Mouse (Mus musculus): ENCODE data around the gene Defb19.

The Defb19 gene

DNA sequence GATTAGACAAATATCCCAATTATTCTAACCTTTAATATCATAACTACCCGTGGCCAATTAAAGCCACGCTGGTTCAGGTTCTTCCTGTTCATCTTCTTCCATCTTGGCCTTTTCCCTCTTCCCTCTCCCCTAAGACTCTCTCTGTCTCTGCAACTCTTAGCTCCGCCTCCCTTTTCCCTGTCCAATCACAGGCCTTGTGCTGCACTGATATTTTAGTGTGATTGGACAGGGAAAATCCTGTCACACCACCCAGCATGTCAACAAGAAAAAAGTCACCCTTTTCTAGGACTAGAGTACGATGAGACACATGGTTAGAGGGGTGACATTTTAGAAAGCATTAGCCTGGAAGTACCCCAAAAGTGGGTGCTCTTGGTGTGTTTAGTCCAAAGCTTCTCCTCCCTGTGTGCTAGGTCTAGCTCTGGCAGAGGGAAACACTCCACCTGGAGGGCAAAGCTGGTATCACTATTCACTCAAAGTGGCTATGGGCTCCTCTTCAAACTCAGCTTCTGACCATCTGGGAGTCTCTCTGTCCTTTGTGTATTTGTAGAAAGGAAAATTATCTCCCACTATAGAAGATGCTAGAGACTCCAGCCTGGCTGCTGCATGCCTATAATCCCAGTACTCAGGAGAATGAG is 6.9 kb upstream of the Defb19 start:
- peak; percentile 23 for DNase-seq (ENCODE audit: low read depth, low spot score)

GRCm38 (mm10) chr2:152580612-152581011 is 500 bp upstream of the Defb19 start:
- no peak for DNase-seq (ENCODE audit: low read depth, low spot score)

DNA sequence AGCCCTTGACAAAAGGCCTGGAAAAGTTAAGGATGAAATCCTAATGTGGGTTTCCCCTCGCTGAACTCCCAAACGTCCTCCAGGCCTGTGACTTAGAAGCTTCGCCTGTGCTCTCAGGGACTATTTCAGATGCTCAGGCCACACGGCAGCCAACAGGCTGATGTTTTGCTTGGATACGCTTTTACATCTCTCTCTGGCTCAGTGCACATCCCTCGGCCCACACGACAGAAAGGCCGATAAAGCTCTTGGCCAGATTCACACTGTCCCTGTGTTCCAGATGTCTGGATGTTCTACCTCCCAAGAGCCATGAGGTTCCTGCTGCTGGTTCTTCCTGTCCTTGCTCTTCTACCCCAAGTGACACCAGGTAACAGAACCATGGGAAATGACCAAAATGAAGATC is 6.6 kb downstream of the Defb19 start:
- DNase-seq (ENCODE audit: low read depth, low spot score): no peak

GRCm38 (mm10) chr2:152572114-152572794 is 7.9 kb downstream of the Defb19 start, which contains the start of gene Defb21:
Gene Defb21 (plus strand): TSS chr2:152572744.
- DNase-seq (ENCODE audit: low read depth, low spot score): peak; percentile 13

DNA sequence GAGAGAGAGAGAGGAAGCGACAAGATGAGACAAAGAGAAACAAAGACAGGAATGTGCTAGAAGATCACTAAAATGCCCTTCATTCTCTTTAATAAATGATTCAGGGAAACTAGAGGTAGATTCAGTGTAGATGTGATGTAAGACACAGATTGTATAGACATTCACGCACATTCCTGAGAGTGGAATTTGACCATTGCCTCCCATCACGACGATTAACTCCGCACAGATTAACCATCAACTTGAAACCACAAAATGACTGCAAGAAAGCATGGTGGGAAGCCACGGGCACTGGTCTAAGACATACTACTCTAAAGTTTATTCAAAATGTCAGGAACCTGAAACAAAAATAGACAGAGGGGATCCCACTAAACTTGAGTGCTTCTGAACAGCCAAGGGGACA is 9.8 kb downstream of the Defb19 start:
- DNase-seq (ENCODE audit: low read depth, low spot score): no peak

GRCm38 (mm10) chr2:152569881-152570280 is 10.2 kb downstream of the Defb19 start:
- no peak for DNase-seq (ENCODE audit: low read depth, low spot score)

GRCm38 (mm10) chr2:152569038-152569437 is 11.1 kb downstream of the Defb19 start, which contains the start of gene Gm17416:
Gene Gm17416 (plus strand): TSS chr2:152569338.
- DNase-seq (ENCODE audit: low read depth, low spot score): no peak

DNA sequence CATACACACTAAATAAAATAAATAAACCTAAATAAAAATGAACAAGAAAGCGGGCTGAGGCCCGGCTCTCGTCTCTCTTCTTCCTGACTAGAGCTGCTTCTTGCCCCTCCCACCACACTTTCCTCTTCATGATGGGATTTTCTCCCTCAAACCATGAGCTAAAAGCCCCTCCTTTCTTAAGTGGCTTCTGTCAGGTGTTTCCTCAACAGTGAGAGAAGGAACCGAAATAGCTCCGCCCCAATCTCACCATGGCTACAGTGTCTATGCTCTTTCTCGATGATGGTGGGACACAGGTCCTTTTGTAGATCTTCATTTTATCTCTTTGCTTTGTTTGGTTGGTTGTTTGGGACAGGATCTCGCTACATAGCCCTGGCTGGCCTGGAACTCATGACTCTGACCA is 23.5 kb downstream of the Defb19 start:
- DNase-seq (ENCODE audit: low read depth, low spot score): no peak

GRCm38 (mm10) chr2:152553774-152554423 is 26.2 kb downstream of the Defb19 start:
- DNase-seq (ENCODE audit: low read depth, low spot score): peak; percentile 37

- no peak for DNase-seq (ENCODE audit: low read depth, low spot score)
These were observed 32.0 kb downstream of the Defb19 start for GRCm38 (mm10) chr2:152548124-152548523.

DNA sequence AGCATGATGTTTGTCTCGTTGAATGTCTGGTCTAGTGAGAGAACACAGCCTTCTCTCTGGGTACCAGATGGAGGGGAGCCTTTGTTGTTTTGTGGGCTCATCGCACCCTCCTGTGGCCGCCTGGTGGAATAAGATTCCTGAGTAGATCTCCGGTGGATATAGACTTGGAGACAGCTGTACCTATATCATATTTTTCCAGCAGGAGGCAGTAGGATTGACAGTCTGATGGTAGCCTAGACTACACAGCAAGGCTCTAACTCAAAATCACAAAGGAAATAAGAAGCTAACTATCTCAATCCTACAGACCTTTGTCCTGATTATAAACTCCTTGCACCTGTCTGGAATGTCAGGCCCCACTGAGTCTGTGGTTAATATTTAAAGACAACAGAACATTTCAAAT is 35.4 kb downstream of the Defb19 start:
- DNase-seq (ENCODE audit: low read depth, low spot score): peak; percentile 1

DNA sequence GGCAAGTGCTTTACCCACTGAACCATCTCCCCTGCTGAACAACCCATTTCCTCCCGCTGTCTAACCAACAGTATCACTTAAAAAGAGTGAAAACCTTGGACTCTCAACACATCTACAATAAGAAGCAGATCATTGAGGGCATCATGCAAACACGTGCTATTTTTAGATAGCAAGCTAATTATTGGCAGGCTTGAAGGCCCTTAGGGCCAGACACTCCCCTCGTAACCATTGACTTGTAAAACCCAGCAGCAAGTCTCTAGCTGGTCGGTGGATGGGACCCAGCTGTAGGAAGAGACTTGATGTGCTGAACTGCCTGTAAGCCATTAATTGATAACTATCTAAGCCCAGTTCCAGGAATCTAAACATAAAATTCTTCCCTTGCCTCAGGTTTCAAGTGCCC is 36.6 kb downstream of the Defb19 start:
- DNase-seq (ENCODE audit: low read depth, low spot score): no peak

GRCm38 (mm10) chr2:152542897-152543296 is 37.2 kb downstream of the Defb19 start:
- DNase-seq (ENCODE audit: low read depth, low spot score): no peak

DNA sequence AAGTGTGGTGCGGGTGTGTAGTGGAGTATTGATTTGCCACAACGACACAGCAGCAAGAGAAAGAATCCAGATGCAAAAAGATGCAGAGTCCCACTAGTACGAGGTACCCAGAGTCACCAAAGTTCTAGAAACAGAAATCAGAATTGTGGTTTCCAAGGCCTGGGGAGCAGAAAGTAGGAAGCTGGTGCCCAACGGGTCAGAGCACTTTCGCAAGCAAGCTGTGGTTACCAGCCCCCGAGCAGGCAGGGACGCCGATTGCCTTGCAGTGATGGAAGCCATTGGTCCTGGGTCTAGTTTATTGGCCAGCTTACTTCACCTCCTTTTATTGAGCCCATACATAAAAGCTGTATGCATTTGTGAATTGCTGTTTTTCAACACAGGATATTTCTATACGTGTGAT is 38.1 kb downstream of the Defb19 start:
- no peak for DNase-seq (ENCODE audit: low read depth, low spot score)

DNA sequence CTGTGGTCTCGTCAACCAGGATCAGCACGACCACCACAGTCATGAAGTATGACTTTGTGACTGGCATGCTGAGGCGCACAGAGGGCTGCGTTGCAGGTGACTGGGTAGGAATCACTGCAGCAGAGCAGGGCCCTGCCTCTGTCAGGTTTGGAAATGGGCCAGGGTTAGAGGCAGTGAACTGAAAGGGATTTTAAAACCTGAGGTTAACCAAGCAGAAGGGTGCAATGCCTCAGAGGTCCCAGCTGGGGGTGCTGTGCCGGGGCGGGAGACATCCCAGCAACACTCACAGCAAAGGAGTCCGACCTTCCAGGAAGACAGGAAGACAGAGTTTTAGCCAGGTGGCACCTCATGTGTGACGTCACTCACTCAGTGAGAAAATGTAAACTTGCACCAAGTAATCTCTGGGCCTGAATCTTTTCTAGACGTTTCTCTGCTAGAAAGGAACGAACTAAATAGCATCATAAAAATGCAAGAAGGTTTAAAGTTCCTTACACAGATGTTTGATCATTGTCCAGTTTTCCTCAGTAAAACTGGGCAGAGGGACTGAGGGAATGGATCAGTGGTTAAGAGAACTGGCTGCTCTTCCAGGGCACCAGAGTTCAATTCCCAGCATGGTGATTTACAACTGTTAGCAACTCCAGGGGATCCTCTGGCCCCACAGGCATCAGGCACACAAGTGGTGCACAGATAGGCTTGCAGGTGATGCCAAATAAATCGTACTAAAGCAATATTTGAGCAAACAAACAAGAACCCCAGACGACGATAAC is 40.0 kb downstream of the Defb19 start, which contains the start of gene Defb29:
TSS of gene Defb29 (minus strand) at position 155 of the 767 bp plus-strand sequence.
- no peak for DNase-seq (ENCODE audit: low read depth, low spot score)

Data from CD4-positive, CD25-positive, alpha-beta regulatory T cell, adult 2 months (primary cell).